Mouse (Mus musculus) CH12.LX (cell line): ENCODE results near the gene Wdr83. TPM values are rescaled to one million over a fixed set of nuclear protein-coding genes. Genes with fewer than 3 reads are reported as not detected.

Source experiments
- DNase-seq: peaks from one replicate; pipeline ENCODE4 v3.0.0-alpha.2; 2013; ENCODE audit errors: extremely low read depth
- H3K27ac ChIP-seq: 2 replicates; pipeline ENCODE4 v1.5.1; 2012; ENCODE audit warnings: low read depth, mild to moderate bottlenecking, control low read depth, moderate library complexity; ENCODE audit not compliant: insufficient read depth
- H3K27me3 ChIP-seq: replicated peaks from 2 replicates; pipeline ENCODE3; 2012; ENCODE audit warnings: inconsistent platforms
- H3K36me3 ChIP-seq, 2 experiments: replicated peaks in 1 of 2; 2 replicates each; pipeline versions ENCODE3 to v1.6.1; 2012; ENCODE audit warnings: inconsistent platforms in 1 of 2, low read length in 1 of 2, mild to moderate bottlenecking in 1 of 2, mixed read lengths in 1 of 2, moderate library complexity in 1 of 2; ENCODE audit not compliant: control insufficient read depth in 1 of 2, insufficient read depth in 1 of 2
- H3K4me1 ChIP-seq, 2 experiments: 2 replicates each; pipeline ENCODE4 v1.6.1; 2012; ENCODE audit warnings: inconsistent platforms in 1 of 2, moderate library complexity in 1 of 2; ENCODE audit not compliant: insufficient read depth in 2 of 2, control insufficient read depth in 1 of 2
- H3K4me2 ChIP-seq: 2 replicates; pipeline ENCODE4 v1.6.1; 2012; ENCODE audit warnings: low read depth, mild to moderate bottlenecking, control low read depth; ENCODE audit not compliant: poor library complexity, insufficient read depth, severe bottlenecking
- H3K4me3 ChIP-seq, 3 experiments: fragments of 150-350 bp in 1 of 3; sonication (generic) in 1 of 3; replicated peaks in 1 of 3; 2 replicates each; pipeline versions ENCODE3 to v1.5.1; 2011 to 2012; ENCODE audit warnings: low read depth in 2 of 3, low read length in 2 of 3, mild to moderate bottlenecking in 2 of 3, moderate library complexity in 2 of 3, control low read depth in 1 of 3, improper control_type of control experiment in 1 of 3, inconsistent platforms in 1 of 3, mixed read lengths in 1 of 3; ENCODE audit not compliant: poor library complexity in 1 of 3
- H3K79me2 ChIP-seq: replicated peaks from 2 replicates; pipeline ENCODE4 v1.6.1; 2012; ENCODE audit warnings: mild to moderate bottlenecking, moderate library complexity; ENCODE audit not compliant: control insufficient read depth, poor library complexity, insufficient read depth, severe bottlenecking; ENCODE audit errors: extremely low read depth
- H3K9ac ChIP-seq: 2 replicates; pipeline ENCODE4 v1.6.1; 2012; ENCODE audit warnings: low read depth, mild to moderate bottlenecking, control low read depth, moderate library complexity; ENCODE audit not compliant: insufficient read depth
- H3K9me3 ChIP-seq: replicated peaks from 2 replicates; pipeline ENCODE3; 2012; ENCODE audit warnings: low read length, inconsistent platforms, mixed read lengths
- BHLHE40 ChIP-seq: IDR thresholded peaks from 2 replicates; pipeline ENCODE4 v1.6.1; 2011; ENCODE audit warnings: mild to moderate bottlenecking, low read depth, low read length, improper control_type of control experiment
- CHD2 ChIP-seq: IDR thresholded peaks from 2 replicates; pipeline ENCODE4 v1.6.1; 2011; ENCODE audit warnings: low read length, improper control_type of control experiment
- ELF1 ChIP-seq: IDR thresholded peaks from 2 replicates; pipeline ENCODE4 v1.6.1; 2014; ENCODE audit warnings: low read depth, mild to moderate bottlenecking, inconsistent platforms, low read length, improper control_type of control experiment
- EP300 ChIP-seq: IDR thresholded peaks from 2 replicates; pipeline ENCODE4 v1.6.1; 2011; ENCODE audit warnings: low read length, improper control_type of control experiment
- ETS1 ChIP-seq: conservative IDR thresholded peaks from 2 replicates; pipeline ENCODE4 v1.6.1; 2012; ENCODE audit warnings: low read depth, mild to moderate bottlenecking, inconsistent platforms, low read length, improper control_type of control experiment, moderate library complexity
- HCFC1 ChIP-seq: IDR thresholded peaks from 2 replicates; pipeline ENCODE4 v1.6.1; 2012; ENCODE audit warnings: low read depth, mild to moderate bottlenecking, inconsistent platforms, low read length, improper control_type of control experiment
- JUND ChIP-seq: conservative IDR thresholded peaks from 2 replicates; pipeline ENCODE4 v1.6.1; 2011; ENCODE audit warnings: low read depth, low read length, improper control_type of control experiment
- KAT2A ChIP-seq: IDR thresholded peaks from 2 replicates; pipeline ENCODE4 v1.6.1; 2012; ENCODE audit warnings: low read length, improper control_type of control experiment, inconsistent platforms; ENCODE audit not compliant: insufficient replicate concordance
- MAZ ChIP-seq: IDR thresholded peaks from 2 replicates; pipeline ENCODE4 v1.6.1; 2012; ENCODE audit warnings: low read depth, mild to moderate bottlenecking, inconsistent platforms, low read length, improper control_type of control experiment, moderate library complexity
- MXI1 ChIP-seq: IDR thresholded peaks from 2 replicates; pipeline ENCODE4 v1.6.1; 2011; ENCODE audit warnings: mild to moderate bottlenecking, low read depth, low read length, improper control_type of control experiment
- NELFE ChIP-seq: IDR thresholded peaks from 2 replicates; pipeline ENCODE4 v1.6.1; 2011; ENCODE audit warnings: low read depth, low read length, improper control_type of control experiment
- NRF1 ChIP-seq: IDR thresholded peaks from 2 replicates; pipeline ENCODE4 v1.6.1; 2014; ENCODE audit warnings: low read depth, mild to moderate bottlenecking, inconsistent platforms, low read length, improper control_type of control experiment, moderate library complexity
- POLR2AphosphoS2 ChIP-seq: IDR thresholded peaks from 2 replicates; pipeline ENCODE4 v1.6.1; 2011; ENCODE audit warnings: low read depth, low read length, improper control_type of control experiment
- RAD21 ChIP-seq: IDR thresholded peaks from 2 replicates; pipeline ENCODE4 v1.6.1; 2011; ENCODE audit warnings: low read depth, mild to moderate bottlenecking, low read length, improper control_type of control experiment, moderate library complexity
- SMC3 ChIP-seq: IDR thresholded peaks from 2 replicates; pipeline ENCODE4 v1.6.1; 2011; ENCODE audit warnings: low read depth, low read length, improper control_type of control experiment
- UBTF ChIP-seq: IDR thresholded peaks from 2 replicates; pipeline ENCODE4 v1.6.1; 2012; ENCODE audit warnings: low read depth, mild to moderate bottlenecking, inconsistent platforms, low read length, improper control_type of control experiment, moderate library complexity
- USF1 ChIP-seq: IDR thresholded peaks from 2 replicates; pipeline ENCODE4 v1.6.1; 2014; ENCODE audit warnings: low read depth, mild to moderate bottlenecking, inconsistent platforms, low read length, improper control_type of control experiment
- ZC3H11A ChIP-seq: IDR thresholded peaks from 2 replicates; pipeline ENCODE4 v1.6.1; 2012; ENCODE audit warnings: low read depth, mild to moderate bottlenecking, inconsistent platforms, low read length, improper control_type of control experiment
- dilution Hi-C: fragments of 300-500 bp; cut with MboI; formaldehyde crosslinking; loops from 2 replicates; pipeline ENCODE4 v1.14.3; 2020; ENCODE audit warnings: low sequenced_read_pairs; ENCODE audit not compliant: extremely low pct_unique_long_range_greater_than_20kb, extremely low pct_ligation_motif_present
- in situ Hi-C: fragments of 300-500 bp; cut with MboI; formaldehyde crosslinking; loops from 3 replicates; pipeline ENCODE4 v1.14.3; 2019; ENCODE audit warnings: low sequenced_read_pairs, low pct_ligation_motif_present, low pct_unique_long_range_greater_than_20kb, mixed read lengths
- polyA plus RNA-seq: library from polyadenylated mRNA; unstranded; fragments of >175 nt; gene quantifications from 2 replicates; pipeline ENCODE4 v1.2.1, GENCODE M21; 2012; ENCODE audit warnings: low read depth; ENCODE audit not compliant: insufficient read length
- total RNA-seq, 2 experiments: library from RNA; depleted of rRNA; stranded (reverse); fragments of 300-350 nt in 1 of 2; fragments of >200 nt in 1 of 2; gene quantifications; 2 replicates each; pipeline ENCODE4 v1.2.3; 2012 to 2014

Gene Wdr83
- total and polyA plus RNA-seq, 3 experiments = 5.5 to 35.6 (median 24.6) TPM

DNA sequence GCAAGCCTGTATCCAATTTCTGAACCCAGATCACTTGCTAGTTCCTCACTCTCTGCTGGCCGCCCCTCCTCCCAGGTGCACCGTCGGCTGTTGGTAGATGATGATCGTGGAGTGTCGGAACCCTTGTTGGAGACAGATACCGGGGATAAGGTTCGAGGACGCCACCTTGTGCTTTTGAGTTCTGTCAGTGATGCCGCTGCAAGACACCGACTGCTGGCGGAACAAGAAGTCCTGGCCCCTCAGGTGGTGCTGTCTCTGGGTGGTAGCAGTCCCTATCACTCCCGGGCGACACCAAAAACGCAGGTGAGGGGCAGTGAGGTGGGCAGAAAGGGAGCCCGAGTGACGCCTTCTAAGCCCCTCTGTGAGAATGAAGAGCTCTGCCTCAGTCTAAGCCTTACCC lies 15.1 kb upstream of the Wdr83 start:
- in situ Hi-C loops (no loop called here), dilution Hi-C loops (no loop called here)
- Histone ChIP-seq H3K9me3 (no peaks in the 10 kb centered on the region), H3K27ac (no peak overlapping the region), H3K36me3 (peaks cover 68 to 83% of the 10 kb centered on the region in 2 experiments), H3K4me2 (no peak overlapping the region), H3K79me2 (no peaks in the 10 kb centered on the region), H3K27me3 (no peaks in the 10 kb centered on the region), H3K4me3 (no peak overlapping the region), H3K4me1 (peaks cover 4 to 18% of the 10 kb centered on the region in 2 experiments), H3K9ac (no peak overlapping the region)
- TF ChIP-seq ETS1 (no peak), RAD21 (no peak), NRF1 (no peak), SMC3 (no peak), HCFC1 (no peak), JUND (no peak), MXI1 (no peak)
- no peak for DNase-seq

- peaks cover 74 to 89% of the 10 kb centered on the region in 2 experiments for H3K36me3 ChIP-seq
- no peaks in the 10 kb centered on the region for H3K27me3 ChIP-seq
- in situ Hi-C loops = no loop called here
- DNase-seq = no peak
- no peak overlapping the region for H3K27ac ChIP-seq
- TF ChIP-seq MAZ (no peak), EP300 (no peak), BHLHE40 (no peak), JUND (no peak), KAT2A (no peak), USF1 (no peak), UBTF (no peak), CHD2 (no peak), POLR2AphosphoS2 (no peak)
- no peak overlapping the region for H3K9ac ChIP-seq
- H3K4me3 ChIP-seq = no peak overlapping the region
- H3K4me1 ChIP-seq = peaks cover 4 to 14% of the 10 kb centered on the region in 2 experiments
- no peaks in the 10 kb centered on the region for H3K9me3 ChIP-seq
- dilution Hi-C loops = no loop called here
- no peak overlapping the region for H3K4me2 ChIP-seq
- no peaks in the 10 kb centered on the region for H3K79me2 ChIP-seq
Observed at GRCm38 (mm10) chr8:85095566-85095965, 14.5 kb upstream of the Wdr83 start.

DNA sequence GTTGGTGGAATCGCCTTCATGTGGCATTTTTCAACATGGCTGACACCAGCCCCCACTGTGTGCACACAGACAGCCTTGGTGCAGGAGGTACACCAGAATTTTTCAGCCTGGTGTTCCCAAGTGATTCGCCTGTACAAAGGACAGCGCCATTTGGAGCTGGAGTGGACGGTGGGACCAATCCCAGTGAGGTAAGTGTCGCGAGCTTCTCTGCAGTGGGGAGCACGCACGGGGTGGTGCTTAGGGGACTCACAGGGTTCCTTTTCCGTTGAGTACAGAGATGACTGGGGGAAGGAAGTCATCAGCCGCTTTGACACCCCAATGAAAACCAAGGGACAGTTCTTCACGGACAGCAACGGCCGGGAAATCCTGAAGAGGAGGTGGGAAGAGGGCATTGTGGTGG lies 13.9 kb upstream of the Wdr83 start:
- H3K9ac ChIP-seq = no peak overlapping the region
- no peaks in the 10 kb centered on the region for H3K9me3 ChIP-seq
- in situ Hi-C loops (no loop called here), dilution Hi-C loops (no loop called here)
- TF ChIP-seq MXI1 (no peak), ZC3H11A (no peak), ELF1 (no peak), NELFE (no peak), JUND (no peak)
- H3K4me3 ChIP-seq = no peak overlapping the region
- H3K4me1 ChIP-seq = peaks cover 0 to 9% of the 10 kb centered on the region in 2 experiments; a peak in 3 of 4 replicates
- no peak for DNase-seq
- H3K27ac ChIP-seq = no peak overlapping the region
- no peaks in the 10 kb centered on the region for H3K27me3 ChIP-seq
- H3K79me2 ChIP-seq = no peaks in the 10 kb centered on the region
- H3K36me3 ChIP-seq = peaks cover 74 to 89% of the 10 kb centered on the region in 2 experiments
- no peak overlapping the region for H3K4me2 ChIP-seq
